Mouse (Mus musculus) ovary, adult 10 weeks (tissue): Measurements from ENCODE around the gene Mier3. TPM values are rescaled to one million over a fixed set of nuclear protein-coding genes. Genes with fewer than 3 reads are reported as not detected.

Experiments used
- polyA plus RNA-seq: library from polyadenylated mRNA; stranded (reverse); fragments of 350-450 nt; fragmentation: Illumina TruSeq; extraction: RNeasy Lipid Tissue Mini Kit (QIAGEN cat#74804); gene quantifications from one replicate; pipeline ENCODE4 v1.2.3, GENCODE M21; 2014

Mier3 gene
- 63.5 TPM for polyA plus RNA-seq

GRCm38 (mm10) chr13:111680679-111681078 lies at the start of gene Mier3:
Mier3 (plus strand) TSS chr13:111680979.

Other genes starting within 250 kb of the Mier3 start
- gene Gpbp1, start 190.9 kb upstream of the Mier3 start, polyA plus RNA-seq = 509 TPM
- gene Gm49496, start 131.0 kb upstream of the Mier3 start, polyA plus RNA-seq = not detected
- gene Gm10198, start 88.2 kb upstream of the Mier3 start, polyA plus RNA-seq = not detected
- gene Map3k1, start 128.0 kb downstream of the Mier3 start, polyA plus RNA-seq = 30.3 TPM